Mouse (Mus musculus) left cerebral cortex, adult 11 months (tissue): ENCODE data around the gene Fsip1.

Experiments
- DNase-seq: peaks from one replicate; pipeline ENCODE4 v3.0.0; 2022; ENCODE audit warnings: low spot score

Gene Fsip1

GRCm38 (mm10) chr2:118124437-118124836, 132.3 kb downstream of the Fsip1 start:
- DNase-seq = no peak

- no peak for DNase-seq
Measured at GRCm38 (mm10) chr2:118123743-118124142, 133.0 kb downstream of the Fsip1 start.

- DNase-seq = no peak
Measured at GRCm38 (mm10) chr2:118122291-118122690, 134.5 kb downstream of the Fsip1 start.

- DNase-seq = no peak
Measured at GRCm38 (mm10) chr2:118120751-118121150, 136.0 kb downstream of the Fsip1 start.

- no peak for DNase-seq
Measured at GRCm38 (mm10) chr2:118120095-118120494, 136.7 kb downstream of the Fsip1 start.

- DNase-seq = no peak
Measured at GRCm38 (mm10) chr2:118119684-118120083, 137.1 kb downstream of the Fsip1 start.

GRCm38 (mm10) chr2:118118515-118118914, 138.3 kb downstream of the Fsip1 start:
- DNase-seq = no peak

- DNase-seq = no peak
Measured at GRCm38 (mm10) chr2:118118045-118118444, 138.7 kb downstream of the Fsip1 start.

GRCm38 (mm10) chr2:118117401-118117800, 139.4 kb downstream of the Fsip1 start:
- no peak for DNase-seq

GRCm38 (mm10) chr2:118116754-118117290, 139.9 kb downstream of the Fsip1 start:
- DNase-seq = no peak

- DNase-seq = no peak
Measured at GRCm38 (mm10) chr2:118116180-118116579, 140.6 kb downstream of the Fsip1 start.

GRCm38 (mm10) chr2:118115647-118116046, 141.1 kb downstream of the Fsip1 start:
- DNase-seq = no peak

GRCm38 (mm10) chr2:118114671-118115070, 142.1 kb downstream of the Fsip1 start:
- DNase-seq = no peak

- no peak for DNase-seq
Measured at GRCm38 (mm10) chr2:118113808-118114524, 142.8 kb downstream of the Fsip1 start.

- no peak for DNase-seq
Measured at GRCm38 (mm10) chr2:118112846-118113479, 143.8 kb downstream of the Fsip1 start.

GRCm38 (mm10) chr2:118112438-118112837, 144.3 kb downstream of the Fsip1 start:
- DNase-seq = no peak

- DNase-seq = peak; percentile 22
Measured at GRCm38 (mm10) chr2:118111488-118112131, 145.2 kb downstream of the Fsip1 start, which contains the start of gene Thbs1. Gene Thbs1 (plus strand): TSS chr2:118111876.

GRCm38 (mm10) chr2:118111116-118111487, 145.7 kb downstream of the Fsip1 start:
- DNase-seq = peak; percentile 71

- no peak for DNase-seq
Measured at GRCm38 (mm10) chr2:118110225-118110915, 146.4 kb downstream of the Fsip1 start.

GRCm38 (mm10) chr2:118102169-118102568, 154.6 kb downstream of the Fsip1 start:
- no peak for DNase-seq

GRCm38 (mm10) chr2:118099104-118099503, 157.7 kb downstream of the Fsip1 start:
- DNase-seq = no peak

GRCm38 (mm10) chr2:118091226-118091625, 165.5 kb downstream of the Fsip1 start:
- no peak for DNase-seq
